Mouse (Mus musculus): ENCODE measurements around the gene Cd300lg. TPM values are rescaled to one million over a fixed set of nuclear protein-coding genes. Genes with fewer than 3 reads are reported as not detected.

The Cd300lg gene
- total and polyA plus RNA-seq, 3 experiments, result 0.08 to 0.26 TPM; not detected in 1

DNA sequence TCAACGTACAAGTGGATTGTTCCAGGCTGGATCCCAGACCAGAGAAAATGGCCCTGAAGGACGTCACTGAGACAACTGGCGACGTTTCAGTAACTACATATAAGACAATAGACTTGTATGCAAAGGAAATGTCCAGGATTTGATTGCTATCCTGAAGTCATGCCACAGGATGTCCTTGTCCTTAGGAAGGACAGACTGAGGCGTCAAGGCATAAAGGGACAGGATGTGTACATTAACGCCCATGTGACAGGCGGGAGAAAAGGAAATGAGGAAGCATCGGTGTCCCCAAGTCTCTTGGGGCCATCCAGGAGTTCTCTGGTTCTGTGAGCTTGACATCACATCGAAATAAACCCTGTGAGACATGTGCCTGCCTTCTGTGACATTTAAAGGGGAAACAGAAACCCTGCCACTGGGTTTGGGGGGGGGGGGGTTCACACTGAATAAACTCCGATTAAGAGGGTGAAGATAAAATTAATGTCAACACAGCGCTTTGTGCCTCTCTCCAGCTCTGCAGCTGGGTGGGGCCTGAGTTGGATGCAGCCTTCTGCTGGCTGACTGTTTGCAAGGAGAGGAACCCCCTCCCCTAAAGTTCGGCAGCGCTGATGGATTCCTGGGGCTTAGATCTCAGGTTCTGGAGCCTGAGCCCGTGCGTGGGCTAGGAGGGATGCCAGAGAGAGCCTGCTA, 32.2 kb upstream of the Cd300lg start (continued):
- no peak for TF ChIP-seq CHD1 (IDR thresholded peaks at IDR 0.05; ENCODE audit: low read depth, low read length)

DNA sequence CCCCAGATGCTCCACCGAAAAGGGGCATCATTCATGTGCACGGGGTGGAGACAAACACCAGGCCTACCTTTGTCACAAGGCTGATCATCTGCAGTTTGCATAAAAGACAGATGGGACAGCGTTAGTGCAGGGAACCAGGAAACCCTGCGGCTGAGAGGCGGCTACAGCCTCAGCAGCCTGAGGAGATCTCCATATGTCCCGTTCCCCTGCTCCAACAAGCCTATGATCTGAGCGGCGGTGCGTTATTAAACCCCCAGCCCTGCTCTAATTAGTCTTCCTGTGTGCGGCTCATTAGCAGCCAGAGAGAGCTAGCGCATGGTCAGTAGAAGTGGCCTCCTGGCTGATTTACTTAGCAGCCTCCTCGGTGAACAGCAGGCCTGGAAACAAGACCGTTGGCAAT, 31.2 kb upstream of the Cd300lg start:
- Histone ChIP-seq H3K9me3 (replicated peaks; ENCODE audit: insufficient read depth, low read length) (no peaks in the 10 kb centered on the region), H3K4me1 (ENCODE audit: control insufficient read depth in 1 of 2, insufficient read depth in 2 of 2, low read length in 2 of 2) (no peaks in the 10 kb centered on the region), H3K27ac (ENCODE audit: control insufficient read depth, low read depth, low read length) (no peak overlapping the region), H3K36me3 (ENCODE audit: control insufficient read depth in 1 of 2, insufficient read depth in 2 of 2, low read length in 2 of 2) (no peaks in the 10 kb centered on the region), H3K27me3 (ENCODE audit: control insufficient read depth in 1 of 2, insufficient read depth in 2 of 2, low read length in 2 of 2) (no peaks in the 10 kb centered on the region), H3K4me3 (ENCODE audit: control insufficient read depth in 1 of 2, insufficient read depth in 1 of 2, low read depth in 2 of 2, low read length in 2 of 2) (no peak overlapping the region), H3K9ac (ENCODE audit: control insufficient read depth, low read depth, low read length, poor library complexity, severe bottlenecking) (no peak overlapping the region), H3K79me2 (ENCODE audit: control insufficient read depth, insufficient read depth, low read length, poor library complexity) (no peaks in the 10 kb centered on the region)
- no peak for DNase-seq (ENCODE audit: low read depth, low spot score)
- TF ChIP-seq RCOR1 (IDR thresholded peaks at IDR 0.05; ENCODE audit: low read depth, low read length) (no peak), ETS1 (IDR thresholded peaks at IDR 0.05; ENCODE audit: low read depth, low read length) (no peak), E2F4 (IDR thresholded peaks at IDR 0.05; ENCODE audit: borderline replicate concordance, low read depth, low read length) (no peak), TCF12 (IDR thresholded peaks at IDR 0.05; ENCODE audit: low read depth, low read length) (no peak), CHD1 (IDR thresholded peaks at IDR 0.05; ENCODE audit: low read depth, low read length) (no peak), ZC3H11A (IDR thresholded peaks at IDR 0.05; ENCODE audit: low read depth, low read length) (no peak), TAL1 (IDR thresholded peaks at IDR 0.05; ENCODE audit: low read length) (no peak), JUND (IDR thresholded peaks at IDR 0.05; ENCODE audit: low read depth, low read length) (no peak), USF1 (IDR thresholded peaks at IDR 0.05; ENCODE audit: low read depth, low read length) (no peak), ZNF384 (IDR thresholded peaks at IDR 0.05; ENCODE audit: low read depth, low read length) (no peak), SIN3A (IDR thresholded peaks at IDR 0.05; ENCODE audit: low read length) (no peak), MAFK (IDR thresholded peaks at IDR 0.05; ENCODE audit: borderline replicate concordance, low read depth, low read length) (no peak), MEF2A (IDR thresholded peaks at IDR 0.05; ENCODE audit: extremely low read depth, insufficient replicate concordance, low read depth, low read length, poor library complexity, severe bottlenecking) (no peak), MAX (IDR thresholded peaks at IDR 0.05; ENCODE audit: low read length) (no peak), NRF1 (IDR thresholded peaks at IDR 0.05; ENCODE audit: insufficient read depth, low read depth, low read length, poor library complexity, severe bottlenecking) (no peak), ZMIZ1 (IDR thresholded peaks at IDR 0.05; ENCODE audit: low read depth, low read length) (no peak), CTCF (IDR thresholded peaks at IDR 0.05 in 2 of 3, conservative IDR thresholded peaks at IDR 0.05 in 1 of 3; ENCODE audit: control insufficient read depth in 1 of 3, insufficient read depth in 1 of 3, low read depth in 2 of 3, low read length in 3 of 3, poor library complexity in 1 of 3, severe bottlenecking in 1 of 3) (no peak), HCFC1 (IDR thresholded peaks at IDR 0.05; ENCODE audit: low read depth, low read length) (no peak), MYC (IDR thresholded peaks at IDR 0.05; ENCODE audit: low read depth, low read length) (no peak)

Measured in MEL (cell line).